Mouse (Mus musculus): ENCODE results near the gene Plpp4. TPM values are rescaled to one million over a fixed set of nuclear protein-coding genes. Genes with fewer than 3 reads are reported as not detected.
A peak's percentile ranks its signal among the peaks of the same experiment; 100 is the strongest.

Gene Plpp4
- total and polyA plus RNA-seq, 3 experiments = not detected

DNA sequence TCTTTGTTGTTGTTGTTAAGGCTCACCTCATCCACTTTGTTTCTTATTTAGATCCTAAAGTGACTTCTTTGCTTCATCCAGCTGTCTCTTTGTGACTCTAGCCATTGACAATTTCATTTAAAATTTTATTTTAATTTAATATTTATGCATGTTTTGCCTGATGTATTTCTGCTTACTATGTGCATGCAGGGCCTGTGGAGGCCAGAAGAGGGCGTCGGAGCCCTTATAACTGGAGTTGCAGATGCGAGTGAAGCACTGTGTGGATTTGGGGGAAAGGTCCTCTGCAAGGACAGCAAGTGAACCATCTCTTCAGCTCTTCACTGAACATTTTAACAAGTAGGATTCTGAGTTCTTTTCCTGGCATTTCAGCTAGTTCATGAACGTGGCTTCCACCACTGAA is 172.0 kb downstream of the Plpp4 start:
- no peak overlapping the region for H3K4me2 ChIP-seq (ENCODE audit: insufficient read depth, low read depth, poor library complexity, severe bottlenecking)
- H3K27ac ChIP-seq (ENCODE audit: insufficient read depth, low read depth) = no peak overlapping the region
- H3K9ac ChIP-seq (ENCODE audit: insufficient read depth, low read depth) = no peak overlapping the region
- H3K4me3 ChIP-seq (replicated peaks in 1 of 3; ENCODE audit: low read depth in 2 of 3, low read length in 2 of 3, poor library complexity in 1 of 3) = no peak overlapping the region
- peaks cover 67% of the 10 kb centered on the region for H3K27me3 ChIP-seq (replicated peaks)
- H3K9me3 ChIP-seq (replicated peaks; ENCODE audit: low read length) = peaks cover 6% of the 10 kb centered on the region
- in situ Hi-C loops (cut with MboI; ENCODE audit: low pct_ligation_motif_present, low pct_unique_long_range_greater_than_20kb, low sequenced_read_pairs) = no loop called here
- DNase-seq (ENCODE audit: extremely low read depth) = no peak
- no peaks in the 10 kb centered on the region for H3K36me3 ChIP-seq (replicated peaks in 1 of 2; ENCODE audit: control insufficient read depth in 1 of 2, insufficient read depth in 1 of 2, low read length in 1 of 2)
- dilution Hi-C loops (cut with MboI; ENCODE audit: extremely low pct_ligation_motif_present, extremely low pct_unique_long_range_greater_than_20kb, low sequenced_read_pairs) = no loop called here
- H3K79me2 ChIP-seq (replicated peaks; ENCODE audit: control insufficient read depth, extremely low read depth, insufficient read depth, poor library complexity, severe bottlenecking) = no peaks in the 10 kb centered on the region
- TF ChIP-seq NELFE (IDR thresholded peaks at IDR 0.05; ENCODE audit: low read depth, low read length) (no peak), RAD21 (IDR thresholded peaks at IDR 0.05; ENCODE audit: low read depth, low read length) (peak; percentile 18), JUND (conservative IDR thresholded peaks at IDR 0.05; ENCODE audit: low read depth, low read length) (no peak), RCOR1 (conservative IDR thresholded peaks at IDR 0.05; ENCODE audit: low read depth, low read length) (no peak), E2F4 (IDR thresholded peaks at IDR 0.05; ENCODE audit: insufficient replicate concordance, low read depth, low read length) (no peak), CTCF (conservative IDR thresholded peaks at IDR 0.05 in 1 of 2, IDR thresholded peaks at IDR 0.05 in 1 of 2; ENCODE audit: low read depth in 2 of 2, low read length in 2 of 2) (peak in 1 of 2 experiments; percentile 38; a peak in 2 of 4 replicates), MYC (IDR thresholded peaks at IDR 0.05; ENCODE audit: low read depth, low read length) (no peak), MXI1 (IDR thresholded peaks at IDR 0.05; ENCODE audit: low read depth, low read length) (no peak), USF1 (IDR thresholded peaks at IDR 0.05; ENCODE audit: low read depth, low read length) (no peak), POLR2A (IDR thresholded peaks at IDR 0.05; ENCODE audit: low read depth, low read length) (no peak), SMC3 (IDR thresholded peaks at IDR 0.05; ENCODE audit: low read depth, low read length) (no peak), SIN3A (IDR thresholded peaks at IDR 0.05; ENCODE audit: low read length) (no peak)
- H3K4me1 ChIP-seq (ENCODE audit: control insufficient read depth in 1 of 2, insufficient read depth in 2 of 2) = no peaks in the 10 kb centered on the region

DNA sequence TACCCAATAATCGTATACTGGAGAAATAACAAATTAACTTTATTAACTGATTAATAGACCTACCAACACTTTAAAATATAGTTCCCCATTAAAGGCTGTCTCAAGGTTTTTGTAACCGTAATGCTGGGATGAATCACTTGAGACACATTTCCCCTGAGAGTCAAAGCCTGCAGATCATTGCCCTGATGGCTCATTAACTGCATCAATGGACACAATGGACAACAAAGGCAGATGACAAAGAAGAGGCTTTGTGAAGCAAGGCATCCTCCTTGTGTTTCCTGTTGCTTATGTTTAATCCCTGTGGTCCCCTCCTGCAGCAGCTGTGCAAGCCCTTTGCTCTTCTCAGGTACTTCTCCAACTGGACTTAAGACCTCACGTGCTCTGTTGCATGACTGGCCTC is 173.1 kb downstream of the Plpp4 start:
- dilution Hi-C loops (cut with MboI; ENCODE audit: extremely low pct_ligation_motif_present, extremely low pct_unique_long_range_greater_than_20kb, low sequenced_read_pairs) (no loop called here), in situ Hi-C loops (cut with MboI; ENCODE audit: low pct_ligation_motif_present, low pct_unique_long_range_greater_than_20kb, low sequenced_read_pairs) (no loop called here)
- H3K27me3 ChIP-seq (replicated peaks) = peaks cover 69% of the 10 kb centered on the region
- TF ChIP-seq TBP (conservative IDR thresholded peaks at IDR 0.05; ENCODE audit: low read depth, low read length) = no peak
- TF ChIP-seq CTCF (conservative IDR thresholded peaks at IDR 0.05 in 1 of 2, IDR thresholded peaks at IDR 0.05 in 1 of 2; ENCODE audit: low read depth in 2 of 2, low read length in 2 of 2) = no peak
- no peak for TF ChIP-seq IRF4 (IDR thresholded peaks at IDR 0.05; ENCODE audit: low read depth, low read length)
- no peak for TF ChIP-seq JUN (IDR thresholded peaks at IDR 0.05; ENCODE audit: insufficient read depth, low read depth, low read length)
- TF ChIP-seq EP300 (IDR thresholded peaks at IDR 0.05; ENCODE audit: low read length) = no peak
- no peak for TF ChIP-seq KAT2A (IDR thresholded peaks at IDR 0.05; ENCODE audit: insufficient replicate concordance, low read length)
- no peak for TF ChIP-seq USF1 (IDR thresholded peaks at IDR 0.05; ENCODE audit: low read depth, low read length)
- no peak for TF ChIP-seq UBTF (IDR thresholded peaks at IDR 0.05; ENCODE audit: low read depth, low read length)
- no peak for TF ChIP-seq E2F4 (IDR thresholded peaks at IDR 0.05; ENCODE audit: insufficient replicate concordance, low read depth, low read length)
- TF ChIP-seq NRF1 (IDR thresholded peaks at IDR 0.05; ENCODE audit: low read depth, low read length) = no peak
- no peak for TF ChIP-seq JUND (conservative IDR thresholded peaks at IDR 0.05; ENCODE audit: low read depth, low read length)
- no peak for TF ChIP-seq RCOR1 (conservative IDR thresholded peaks at IDR 0.05; ENCODE audit: low read depth, low read length)
- H3K4me2 ChIP-seq (ENCODE audit: insufficient read depth, low read depth, poor library complexity, severe bottlenecking) = no peak overlapping the region
- no peaks in the 10 kb centered on the region for H3K79me2 ChIP-seq (replicated peaks; ENCODE audit: control insufficient read depth, extremely low read depth, insufficient read depth, poor library complexity, severe bottlenecking)
- H3K9ac ChIP-seq (ENCODE audit: insufficient read depth, low read depth) = no peak overlapping the region
- H3K9me3 ChIP-seq (replicated peaks; ENCODE audit: low read length) = peaks cover 6% of the 10 kb centered on the region
- H3K27ac ChIP-seq (ENCODE audit: insufficient read depth, low read depth) = no peak overlapping the region
- no peaks in the 10 kb centered on the region for H3K4me1 ChIP-seq (ENCODE audit: control insufficient read depth in 1 of 2, insufficient read depth in 2 of 2)
- no peak for DNase-seq (ENCODE audit: extremely low read depth)
- H3K36me3 ChIP-seq (replicated peaks in 1 of 2; ENCODE audit: control insufficient read depth in 1 of 2, insufficient read depth in 1 of 2, low read length in 1 of 2) = no peaks in the 10 kb centered on the region
- no peak overlapping the region for H3K4me3 ChIP-seq (replicated peaks in 1 of 3; ENCODE audit: low read depth in 2 of 3, low read length in 2 of 3, poor library complexity in 1 of 3)
